Mouse (Mus musculus): ENCODE data around the gene Sipa1l2.

- TF ChIP-seq CTCF (IDR thresholded peaks at IDR 0.05; ENCODE audit: insufficient read depth, low read depth, low read length), result no peak
- no peak for TF ChIP-seq POLR2A (IDR thresholded peaks at IDR 0.05; ENCODE audit: insufficient read depth, low read depth, low read length)
Observed at GRCm38 (mm10) chr8:125410646-125411045, 159.0 kb downstream of the Sipa1l2 start.

Measured in olfactory bulb, adult 2 months (tissue).